Mouse (Mus musculus) cortical plate, adult 2 months (tissue): ENCODE results near the gene Rnf8.

ENCODE experiments used
- CTCF ChIP-seq: fragments of 200-500 bp; IDR thresholded peaks from 2 replicates; pipeline ENCODE4 v1.5.1; 2011; ENCODE audit warnings: mild to moderate bottlenecking, control low read depth, low read length; ENCODE audit not compliant: insufficient read depth; ENCODE audit errors: extremely low read depth
- POLR2A ChIP-seq: fragments of 200-500 bp; IDR thresholded peaks from 2 replicates; pipeline ENCODE4 v1.6.1; 2011; ENCODE audit warnings: mild to moderate bottlenecking, low read length, control low read depth; ENCODE audit not compliant: insufficient read depth; ENCODE audit errors: extremely low read depth

DNA sequence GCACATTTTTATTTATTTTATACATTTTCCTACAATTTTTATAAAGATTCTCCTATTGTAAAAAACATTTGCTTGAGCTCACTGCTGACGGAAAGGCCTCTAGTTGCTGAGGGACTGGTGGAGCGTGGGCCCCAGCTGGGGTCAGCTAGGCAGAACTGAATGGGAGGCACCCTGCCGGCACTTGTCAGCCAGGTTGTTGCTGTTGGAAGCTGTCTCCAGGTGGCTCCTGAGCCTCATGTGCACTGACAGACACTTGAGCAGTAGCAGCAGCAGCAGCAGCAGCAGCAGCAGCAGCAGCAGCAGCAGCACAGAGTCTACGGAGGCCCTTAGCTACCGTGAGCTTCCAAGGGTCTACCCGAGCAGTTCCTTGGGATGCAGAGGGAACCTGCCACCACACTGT, 72.8 kb downstream of the Rnf8 start:
- no peak for TF ChIP-seq CTCF
- no peak for TF ChIP-seq POLR2A
